Mouse (Mus musculus) stomach, embryonic 16.5 days (tissue): ENCODE results near the gene Tshz2. TPM values are rescaled to one million over a fixed set of nuclear protein-coding genes. Genes with fewer than 3 reads are reported as not detected.
A peak's percentile ranks its signal among the peaks of the same experiment; 100 is the strongest.

Experiments used
- ATAC-seq: fragments of 200-750 bp; cut with Nextera tagmentation; 2 replicates; pipeline ENCODE4 v1.8.0; 2017; ENCODE audit warnings: moderate number of reproducible peaks, moderate TSS enrichment; ENCODE audit not compliant: insufficient read depth, low FRiP score
- H3K27ac ChIP-seq: fragments of 300-500 bp; sonication (generic); 2 replicates; pipeline ENCODE4 v1.5.1; 2014; ENCODE audit warnings: low read length
- H3K27me3 ChIP-seq: fragments of 300-500 bp; sonication (generic); 2 replicates; pipeline ENCODE4 v1.6.1; 2014; ENCODE audit warnings: low read length, control low read depth, mixed read lengths; ENCODE audit not compliant: control insufficient read depth, insufficient read depth
- H3K36me3 ChIP-seq: fragments of 300-500 bp; sonication (generic); 2 replicates; pipeline ENCODE4 v1.6.1; 2014; ENCODE audit warnings: low read length; ENCODE audit not compliant: control insufficient read depth, insufficient read depth
- H3K4me1 ChIP-seq: fragments of 300-500 bp; sonication (generic); 2 replicates; pipeline ENCODE4 v1.6.1; 2014; ENCODE audit warnings: low read length, control low read depth, mixed read lengths; ENCODE audit not compliant: control insufficient read depth, insufficient read depth
- H3K4me2 ChIP-seq: fragments of 300-500 bp; sonication (generic); 2 replicates; pipeline ENCODE4 v1.6.1; 2014; ENCODE audit warnings: low read depth, low read length, mixed read lengths
- H3K4me3 ChIP-seq: fragments of 300-500 bp; sonication (generic); replicated peaks from 2 replicates; pipeline ENCODE4 v1.5.1; 2014; ENCODE audit warnings: mild to moderate bottlenecking, low read length
- H3K9ac ChIP-seq: fragments of 300-500 bp; sonication (generic); 2 replicates; pipeline ENCODE4 v1.6.1; 2014; ENCODE audit warnings: low read length
- H3K9me3 ChIP-seq: fragments of 300-500 bp; sonication (generic); replicated peaks from 2 replicates; pipeline ENCODE4 v1.6.1; 2016; ENCODE audit warnings: low read length, control low read depth; ENCODE audit not compliant: control insufficient read depth
- WGBS: fragments of 180-500 bp; shearing (Covaris S2); extraction: QIAGEN DNeasy Blood & Tissue Kit; methylation state at CpG from one replicate; pipeline ENCODE4 v1.1.7; 2014; 5-methylcytosine and 5-hydroxymethylcytosine counted together
- polyA plus RNA-seq: library from polyadenylated mRNA; unstranded; fragments of >200 nt; fragmentation: Nextera tagmentation; extraction: Ambion mirVana; gene quantifications from 2 replicates; pipeline ENCODE4 v1.2.1, GENCODE M21; 2015

The Tshz2 gene
- polyA plus RNA-seq, 1 experiment from 2014 or later, result 13.5 TPM

DNA sequence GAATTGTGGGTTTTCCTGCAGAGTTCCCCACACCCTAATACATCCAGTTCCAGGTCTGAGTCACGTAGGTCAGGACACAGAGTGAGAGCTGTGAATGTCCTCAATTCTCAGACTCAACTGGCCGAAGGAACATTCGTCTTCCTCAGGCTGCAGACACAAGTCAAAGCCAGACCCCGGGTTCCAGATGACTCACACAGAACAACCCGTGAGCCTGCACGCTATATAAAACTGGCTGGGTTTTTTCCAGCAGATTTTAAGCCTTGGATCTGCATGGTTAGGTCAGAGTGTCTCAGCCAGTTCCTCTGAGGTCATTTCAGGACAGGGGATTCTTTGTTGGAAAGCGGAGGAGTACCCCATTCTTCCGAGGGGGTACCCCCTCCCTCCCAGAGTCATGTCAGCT, 330.0 kb downstream of the Tshz2 start:
- H3K4me3 ChIP-seq, result no peak overlapping the region
- H3K36me3 ChIP-seq, result no peaks in the 10 kb centered on the region
- no peak overlapping the region for H3K9ac ChIP-seq
- H3K27me3 ChIP-seq, result no peaks in the 10 kb centered on the region
- H3K4me2 ChIP-seq, result no peak overlapping the region
- peaks cover 9% of the 10 kb centered on the region for H3K4me1 ChIP-seq
- 50% methylated on average over 8 of the region's 8 CpGs for WGBS
- H3K27ac ChIP-seq, result no peak overlapping the region
- ATAC-seq, result no peak
- H3K9me3 ChIP-seq, result no peaks in the 10 kb centered on the region

DNA sequence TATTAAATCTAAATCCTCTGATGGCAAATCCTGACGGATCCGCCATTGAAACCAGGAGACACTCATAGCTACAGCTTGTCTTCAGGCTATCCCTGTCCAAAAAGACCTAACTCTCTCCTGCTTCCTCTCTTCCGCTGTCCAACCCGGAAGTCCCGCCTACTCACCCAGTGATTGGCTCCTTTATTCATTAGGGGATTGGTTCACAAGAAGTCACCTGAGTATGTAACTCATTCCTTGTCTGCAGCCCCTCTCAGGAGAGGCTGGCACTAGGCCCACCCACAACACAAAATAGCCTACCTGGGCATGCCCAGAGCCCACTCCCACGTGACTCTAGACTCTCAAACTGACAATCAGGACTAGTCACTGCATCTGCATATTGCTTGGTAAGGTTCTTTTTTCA, 337.7 kb downstream of the Tshz2 start:
- no peaks in the 10 kb centered on the region for H3K36me3 ChIP-seq
- no peaks in the 10 kb centered on the region for H3K4me1 ChIP-seq
- H3K27ac ChIP-seq, result no peak overlapping the region
- ATAC-seq, result no peak
- H3K4me3 ChIP-seq, result no peak overlapping the region
- WGBS, result 95% methylated on average over 6 of the region's 6 CpGs
- no peaks in the 10 kb centered on the region for H3K27me3 ChIP-seq
- 0 out of 2 replicates have a peak, but pooled peaks cover 4% of the 10 kb centered on the region for H3K9me3 ChIP-seq
- H3K9ac ChIP-seq, result no peak overlapping the region
- H3K4me2 ChIP-seq, result no peak overlapping the region

DNA sequence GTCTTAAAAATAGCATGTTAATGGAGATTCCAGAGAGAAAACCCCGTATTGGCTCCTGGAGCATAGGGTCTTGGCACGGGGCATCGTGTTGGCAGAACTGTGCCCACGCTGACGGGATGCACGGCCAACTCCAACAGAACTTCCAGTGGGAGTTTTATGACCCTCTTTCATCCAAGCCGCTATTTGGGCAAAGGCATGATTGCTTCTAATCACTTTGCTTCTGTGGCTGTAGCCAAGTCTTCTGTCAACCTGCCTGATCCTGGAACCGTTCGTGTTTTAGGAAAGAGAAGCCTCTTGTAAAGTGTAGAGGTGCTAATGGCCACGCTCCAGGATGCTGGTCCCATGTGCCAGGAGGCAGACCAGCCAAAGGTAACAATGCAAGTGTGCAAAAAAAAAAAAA, 350.1 kb downstream of the Tshz2 start:
- no peak overlapping the region for H3K27ac ChIP-seq
- no peak overlapping the region for H3K4me3 ChIP-seq
- H3K27me3 ChIP-seq, result no peaks in the 10 kb centered on the region
- ATAC-seq, result no peak
- H3K9me3 ChIP-seq, result no peaks in the 10 kb centered on the region
- H3K9ac ChIP-seq, result no peak overlapping the region
- no peaks in the 10 kb centered on the region for H3K36me3 ChIP-seq
- 88% methylated on average over 10 of the region's 10 CpGs for WGBS
- no peaks in the 10 kb centered on the region for H3K4me1 ChIP-seq
- no peak overlapping the region for H3K4me2 ChIP-seq

DNA sequence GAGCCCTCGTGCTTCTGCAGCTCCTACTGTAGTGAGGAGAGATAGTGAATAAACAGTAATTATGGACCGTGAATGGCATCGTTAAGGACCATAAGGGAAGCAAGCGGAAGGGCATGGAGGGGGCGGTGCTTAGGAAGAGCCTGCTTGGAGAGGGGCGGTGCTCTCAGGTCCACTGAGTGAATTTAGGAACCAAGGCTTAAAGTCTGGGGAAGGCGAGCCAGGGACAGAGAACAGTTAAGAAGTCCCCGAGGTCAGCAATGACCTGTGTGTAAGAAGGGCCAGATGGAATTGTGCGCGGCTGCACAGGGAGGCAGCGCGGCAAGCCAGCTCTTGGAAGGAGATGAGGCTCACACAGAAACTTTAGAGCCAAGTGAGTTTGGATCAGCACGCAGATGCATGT, 354.4 kb downstream of the Tshz2 start:
- no peak for ATAC-seq
- Histone ChIP-seq H3K27ac (no peak overlapping the region), H3K36me3 (no peaks in the 10 kb centered on the region), H3K9me3 (no peaks in the 10 kb centered on the region), H3K4me2 (no peak overlapping the region), H3K4me1 (no peaks in the 10 kb centered on the region), H3K9ac (no peak overlapping the region), H3K4me3 (no peak overlapping the region), H3K27me3 (no peaks in the 10 kb centered on the region)
- WGBS, result 59% methylated on average over 13 of the region's 13 CpGs

DNA sequence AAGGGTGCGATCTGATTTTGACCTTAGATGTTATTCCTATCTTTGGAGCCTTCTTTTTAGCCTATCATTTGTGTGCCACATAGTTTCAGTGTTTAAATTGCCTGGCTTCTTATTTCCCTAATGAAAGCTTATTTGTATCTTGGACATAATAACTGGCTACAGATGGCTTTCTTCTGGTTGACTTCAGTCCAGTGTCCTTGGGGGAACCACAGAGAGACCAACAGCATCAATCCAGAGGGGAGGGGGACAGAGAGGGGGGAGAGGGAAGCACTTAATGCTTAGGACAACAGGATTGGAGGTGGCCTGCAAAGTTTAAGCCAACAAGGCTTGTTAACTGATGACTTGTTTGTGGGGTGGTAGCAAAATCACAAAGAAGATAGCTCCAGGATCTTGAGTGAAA, 356.4 kb downstream of the Tshz2 start:
- H3K27me3 ChIP-seq, result no peaks in the 10 kb centered on the region
- no peak overlapping the region for H3K27ac ChIP-seq
- no peaks in the 10 kb centered on the region for H3K9me3 ChIP-seq
- ATAC-seq, result no peak
- no peaks in the 10 kb centered on the region for H3K36me3 ChIP-seq
- H3K4me3 ChIP-seq, result no peak overlapping the region
- H3K4me2 ChIP-seq, result no peak overlapping the region
- 83% methylated on average over 1 of the region's 1 CpGs for WGBS
- no peak overlapping the region for H3K9ac ChIP-seq
- no peaks in the 10 kb centered on the region for H3K4me1 ChIP-seq

DNA sequence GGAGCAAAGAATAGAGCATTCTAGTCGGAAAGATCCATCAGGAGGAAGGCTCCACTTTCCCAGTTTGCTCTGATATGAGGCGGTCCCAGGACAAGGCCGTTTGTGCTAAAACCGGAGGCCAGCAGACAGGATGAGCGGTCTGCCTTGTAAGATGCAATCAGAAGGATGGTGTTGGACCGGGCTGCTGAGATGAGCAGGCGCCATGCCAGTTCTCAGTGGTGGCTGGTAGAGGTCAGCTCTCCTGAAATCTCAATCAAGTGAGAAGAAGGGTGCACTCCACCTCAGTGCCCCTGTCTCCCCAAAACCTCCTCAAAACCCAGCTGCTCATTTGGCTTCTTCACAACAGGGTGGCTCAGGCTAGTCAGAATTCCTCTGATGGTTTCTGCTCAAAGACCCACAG, 358.2 kb downstream of the Tshz2 start:
- H3K27me3 ChIP-seq, result peaks cover 4% of the 10 kb centered on the region; the same call in 1 of the 2 replicates
- no peak overlapping the region for H3K4me3 ChIP-seq
- no peak overlapping the region for H3K4me2 ChIP-seq
- H3K27ac ChIP-seq, result no peak overlapping the region
- no peak for ATAC-seq
- no peaks in the 10 kb centered on the region for H3K9me3 ChIP-seq
- no peak overlapping the region for H3K9ac ChIP-seq
- peaks cover 7% of the 10 kb centered on the region for H3K4me1 ChIP-seq
- no peaks in the 10 kb centered on the region for H3K36me3 ChIP-seq
- 88% methylated on average over 7 of the region's 7 CpGs for WGBS

DNA sequence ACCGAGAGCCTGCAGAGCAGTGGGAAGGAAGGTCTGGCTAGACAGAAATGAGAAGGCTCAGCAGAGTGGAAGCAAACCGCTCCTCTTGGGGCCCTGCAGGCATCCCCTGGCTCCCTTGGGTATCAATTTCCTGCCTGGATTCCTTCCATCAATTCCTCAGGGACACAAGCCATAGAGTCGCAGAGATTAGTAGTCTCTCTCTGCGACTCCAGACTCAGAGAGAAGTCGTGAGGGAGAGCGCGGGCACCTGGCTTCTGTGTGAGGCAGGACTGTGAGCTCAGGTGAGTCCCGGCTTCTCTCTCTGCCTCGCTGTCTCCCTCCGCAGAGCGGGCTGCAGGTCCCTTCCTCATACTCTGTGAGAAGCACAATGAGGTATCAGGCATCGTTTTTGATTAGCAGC, 363.2 kb downstream of the Tshz2 start:
- H3K27me3 ChIP-seq, result peaks cover 4% of the 10 kb centered on the region; the same call in 1 of the 2 replicates
- H3K4me2 ChIP-seq, result peak overlapping the region; percentile 43
- no peaks in the 10 kb centered on the region for H3K9me3 ChIP-seq
- 28% methylated on average over 12 of the region's 12 CpGs for WGBS
- H3K4me1 ChIP-seq, result peaks cover 32% of the 10 kb centered on the region
- no peaks in the 10 kb centered on the region for H3K36me3 ChIP-seq
- 0 out of 2 replicates have a peak overlapping the region, but pooled peaks have one; percentile 8 for H3K4me3 ChIP-seq
- no peak for ATAC-seq
- peak overlapping the region; percentile 52; the same call in 1 of the 2 replicates for H3K27ac ChIP-seq
- peak overlapping the region; percentile 54 for H3K9ac ChIP-seq

DNA sequence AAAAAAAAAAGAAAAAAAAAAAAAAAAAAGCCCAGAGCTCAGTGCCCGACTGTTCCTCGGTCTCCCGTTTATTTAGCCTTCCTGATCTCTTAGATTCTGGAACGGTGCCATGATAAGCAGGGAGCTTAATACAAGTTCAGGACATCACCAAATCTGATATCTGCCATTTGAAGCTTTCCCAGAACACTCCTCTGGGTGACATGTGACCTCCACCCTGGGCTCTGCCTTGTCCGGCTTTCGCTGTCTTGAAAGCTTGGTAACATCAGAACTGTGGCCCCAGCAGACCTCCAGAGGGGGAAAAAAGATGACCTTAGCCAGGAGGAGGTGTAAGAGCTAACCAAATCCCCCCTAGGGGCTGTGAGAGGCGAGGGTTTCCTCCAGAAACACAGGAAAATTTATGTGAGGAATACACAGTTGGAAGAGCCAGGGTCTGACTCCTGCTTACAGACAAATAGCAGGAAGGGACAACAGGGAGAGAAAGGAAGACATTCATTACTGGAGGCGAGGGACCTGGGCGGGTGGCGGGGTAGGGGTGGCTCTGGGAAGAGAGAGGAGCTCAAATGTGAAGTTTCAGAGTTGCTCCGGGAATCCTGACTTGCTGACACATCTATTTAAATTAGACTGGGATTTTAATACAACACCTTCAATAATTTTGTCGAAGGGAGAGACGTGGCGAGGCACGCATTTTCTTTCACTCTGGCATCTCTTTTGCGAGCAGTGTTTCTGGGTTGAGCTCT, 363.9 kb downstream of the Tshz2 start:
- ATAC-seq, result no peak
- H3K4me3 ChIP-seq, result no peak overlapping the region
- H3K4me1 ChIP-seq, result peaks cover 32% of the 10 kb centered on the region
- peaks cover 4% of the 10 kb centered on the region; the same call in 1 of the 2 replicates for H3K27me3 ChIP-seq
- peak overlapping the region; percentile 43 for H3K4me2 ChIP-seq
- WGBS, result 36% methylated on average over 16 of the region's 16 CpGs
- peak overlapping the region; percentile 46; the same call in 1 of the 2 replicates for H3K9ac ChIP-seq
- H3K9me3 ChIP-seq, result no peaks in the 10 kb centered on the region
- no peaks in the 10 kb centered on the region for H3K36me3 ChIP-seq
- peak overlapping the region; percentile 37; the same call in 1 of the 2 replicates for H3K27ac ChIP-seq

DNA sequence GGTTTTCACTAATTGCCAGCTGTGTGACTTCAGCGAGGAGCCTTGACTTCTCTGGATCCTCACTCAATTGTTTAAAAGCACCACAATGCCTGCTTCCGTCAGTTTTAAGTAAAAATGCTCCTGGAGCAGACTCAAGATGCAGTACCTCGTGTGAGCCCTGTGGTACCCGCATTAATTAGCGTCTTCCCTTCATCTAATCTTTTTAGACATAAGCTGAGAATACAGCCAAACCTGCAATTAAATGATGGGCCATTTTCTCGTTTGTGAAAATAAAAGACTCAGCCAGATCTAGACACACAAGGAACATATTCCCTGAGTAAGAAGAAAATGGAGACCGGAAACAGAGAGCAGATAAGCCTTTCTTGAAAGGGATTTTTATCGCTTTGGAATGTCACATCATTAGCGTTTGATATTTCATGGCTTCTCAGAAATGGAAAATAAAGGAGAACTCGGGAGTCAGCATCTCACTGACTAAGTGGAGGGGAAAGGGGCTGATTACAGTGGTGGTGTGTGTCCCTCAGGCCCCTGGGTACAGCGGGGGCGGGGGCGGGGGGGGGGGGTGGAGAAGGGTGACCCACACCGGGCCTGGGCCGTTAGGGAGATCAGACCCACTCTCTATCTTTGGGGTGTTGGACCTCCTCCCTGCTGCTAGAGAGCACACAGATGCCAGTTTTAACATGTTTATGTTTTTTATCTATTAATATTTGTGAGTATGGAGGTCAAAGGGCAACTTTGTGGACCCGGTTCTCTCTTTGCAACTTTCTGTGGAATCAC, 364.6 kb downstream of the Tshz2 start:
- Histone ChIP-seq H3K9me3 (no peaks in the 10 kb centered on the region), H3K36me3 (no peaks in the 10 kb centered on the region), H3K4me3 (no peak overlapping the region), H3K4me1 (peaks cover 34% of the 10 kb centered on the region), H3K27ac (no peak overlapping the region), H3K27me3 (peaks cover 4% of the 10 kb centered on the region; the same call in 1 of the 2 replicates), H3K9ac (no peak overlapping the region), H3K4me2 (no peak overlapping the region)
- ATAC-seq, result no peak
- WGBS, result 59% methylated on average over 16 of the region's 16 CpGs
